Mouse (Mus musculus) E14TG2a.4 (cell line): ENCODE measurements around the gene Itga2b.

Experiments used
- CTCF ChIP-seq: conservative IDR thresholded peaks from 2 replicates; pipeline ENCODE4 v1.5.1; 2014; ENCODE audit warnings: low read length
- POU5F1 ChIP-seq: IDR thresholded peaks from 2 replicates; pipeline ENCODE4 v1.6.1; 2014; ENCODE audit warnings: low read length, borderline replicate concordance

DNA sequence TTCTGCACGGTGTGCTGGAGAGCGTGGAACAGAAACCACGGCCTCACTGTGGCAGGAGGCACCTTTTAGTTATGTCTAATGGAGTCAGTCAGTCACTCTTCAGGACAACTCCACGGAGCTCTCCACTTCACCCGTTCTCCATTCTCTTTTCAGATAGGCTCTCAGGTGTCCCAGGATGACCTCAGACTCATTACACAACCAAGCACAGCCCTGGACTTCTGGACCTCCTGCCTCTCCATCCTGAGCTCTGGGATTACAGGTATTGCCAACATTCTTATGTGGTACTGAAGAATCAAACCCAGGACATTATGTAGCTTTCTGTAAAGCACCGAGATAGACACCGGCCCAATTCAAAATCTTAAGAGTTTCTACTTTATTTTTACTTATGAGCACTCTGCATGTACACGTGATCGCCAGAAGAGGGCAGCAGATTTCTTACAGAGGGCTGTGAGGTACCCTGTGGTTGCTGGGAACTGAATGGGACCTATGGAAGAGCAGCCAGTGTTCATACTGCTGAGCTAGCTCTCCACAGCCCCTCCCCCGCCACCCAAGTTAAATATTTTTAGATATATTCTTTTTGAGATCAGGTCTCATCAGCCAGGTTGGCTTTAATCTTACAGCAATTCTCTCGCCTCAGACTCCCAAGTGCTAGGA lies 16.9 kb upstream of the Itga2b start:
- peak; percentile 68 for TF ChIP-seq CTCF
- TF ChIP-seq POU5F1 = no peak
